Mouse (Mus musculus) colon, adult 2 months (tissue): ENCODE data around the gene 0610030E20Rik. TPM values are rescaled to one million over a fixed set of nuclear protein-coding genes. Genes with fewer than 3 reads are reported as not detected.

ENCODE experiments used
- polyA plus RNA-seq: library from polyadenylated mRNA; depleted of rRNA; stranded (reverse); fragments of >200 nt; gene quantifications from 2 replicates; pipeline ENCODE4 v1.2.3, GENCODE M21; 2012; rRNA removed

0610030E20Rik gene
- polyA plus RNA-seq: 15.1 and 16.6 TPM in 2 replicates

DNA sequence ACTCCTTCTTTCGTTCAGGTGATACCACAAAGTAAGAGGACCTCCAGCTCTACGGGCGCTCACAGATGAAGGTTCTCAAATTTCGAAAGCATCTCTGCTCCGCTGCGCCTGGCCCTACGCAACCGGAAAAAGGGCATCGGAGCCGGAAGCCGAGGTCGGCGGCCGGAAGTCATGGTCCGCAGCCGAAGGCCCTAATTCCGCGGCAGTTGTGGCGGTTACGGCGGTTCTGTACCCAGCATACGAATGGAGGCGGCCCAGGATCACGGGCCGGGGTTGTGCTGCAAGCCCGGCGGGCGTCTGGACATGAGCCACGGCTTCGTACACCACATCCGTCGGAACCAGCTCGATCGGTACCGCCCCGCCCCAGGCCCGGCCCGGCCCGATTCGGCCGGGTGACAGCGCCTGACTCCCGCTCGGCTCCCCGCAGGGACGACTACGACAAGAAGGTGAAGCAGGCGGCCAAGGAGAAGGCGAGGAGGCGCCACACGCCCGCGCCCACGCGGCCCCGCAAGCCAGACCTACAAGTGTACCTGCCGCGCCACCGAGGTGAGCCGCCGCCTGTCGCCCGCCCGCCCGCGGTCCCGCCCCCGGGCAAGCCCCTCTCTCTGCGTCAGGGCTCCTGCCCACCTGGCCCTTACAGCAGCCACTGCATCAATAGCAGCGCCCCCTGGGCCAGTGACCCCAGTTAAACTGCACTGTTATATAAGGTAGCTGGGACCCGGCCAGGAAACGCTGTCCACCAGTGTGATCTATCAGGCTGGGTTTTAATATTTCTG, at the start of gene 0610030E20Rik:
Gene 0610030E20Rik (plus strand): TSS at position 152 of the 776 bp plus-strand sequence.

GRCm38 (mm10) chr6:72345074-72345567, 2.0 kb upstream of the 0610030E20Rik start, which contains the start of gene Usp39:
TSS of gene Usp39 (minus strand) at chr6:72345184.

GRCm38 (mm10) chr6:72355066-72355911, 8.2 kb downstream of the 0610030E20Rik start, which contains the start of gene Tmem150a:
TSS of gene Tmem150a (plus strand) at chr6:72355447.

DNA sequence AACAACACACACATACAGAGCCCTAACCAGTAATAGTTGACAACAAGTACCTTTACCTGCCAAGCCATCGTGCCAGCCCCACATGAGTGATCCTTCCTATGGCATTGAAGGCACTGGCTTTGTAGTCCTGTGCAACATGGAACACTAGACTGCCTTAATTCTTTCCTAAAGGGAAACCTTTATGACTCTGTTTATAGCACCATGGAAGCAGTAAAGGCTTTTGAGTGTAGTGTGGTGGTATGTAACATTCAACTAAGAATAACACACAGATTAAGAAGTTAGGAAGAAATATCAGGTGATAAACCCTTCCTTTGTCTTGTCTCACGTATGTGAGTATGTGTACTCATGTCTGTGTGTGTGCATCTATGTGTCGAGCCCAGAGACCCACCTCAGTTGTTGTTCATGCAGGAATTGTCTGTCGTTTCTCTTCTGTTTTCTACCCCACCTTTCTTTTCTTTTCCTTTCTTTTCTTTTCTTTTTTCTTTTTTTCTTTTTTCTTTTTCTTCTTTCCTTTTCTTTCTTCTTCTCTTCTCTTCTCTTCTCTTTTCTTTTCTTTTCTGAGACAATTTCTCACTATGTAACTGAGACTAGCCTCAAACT, 19.8 kb downstream of the 0610030E20Rik start, which contains the start of gene Rnf181:
Gene Rnf181 (minus strand): TSS at position 113 of the 600 bp plus-strand sequence.

GRCm38 (mm10) chr6:72380131-72380770, 33.1 kb downstream of the 0610030E20Rik start, which contains the start of gene Vamp5:
TSS of gene Vamp5 (minus strand) at chr6:72380468.

DNA sequence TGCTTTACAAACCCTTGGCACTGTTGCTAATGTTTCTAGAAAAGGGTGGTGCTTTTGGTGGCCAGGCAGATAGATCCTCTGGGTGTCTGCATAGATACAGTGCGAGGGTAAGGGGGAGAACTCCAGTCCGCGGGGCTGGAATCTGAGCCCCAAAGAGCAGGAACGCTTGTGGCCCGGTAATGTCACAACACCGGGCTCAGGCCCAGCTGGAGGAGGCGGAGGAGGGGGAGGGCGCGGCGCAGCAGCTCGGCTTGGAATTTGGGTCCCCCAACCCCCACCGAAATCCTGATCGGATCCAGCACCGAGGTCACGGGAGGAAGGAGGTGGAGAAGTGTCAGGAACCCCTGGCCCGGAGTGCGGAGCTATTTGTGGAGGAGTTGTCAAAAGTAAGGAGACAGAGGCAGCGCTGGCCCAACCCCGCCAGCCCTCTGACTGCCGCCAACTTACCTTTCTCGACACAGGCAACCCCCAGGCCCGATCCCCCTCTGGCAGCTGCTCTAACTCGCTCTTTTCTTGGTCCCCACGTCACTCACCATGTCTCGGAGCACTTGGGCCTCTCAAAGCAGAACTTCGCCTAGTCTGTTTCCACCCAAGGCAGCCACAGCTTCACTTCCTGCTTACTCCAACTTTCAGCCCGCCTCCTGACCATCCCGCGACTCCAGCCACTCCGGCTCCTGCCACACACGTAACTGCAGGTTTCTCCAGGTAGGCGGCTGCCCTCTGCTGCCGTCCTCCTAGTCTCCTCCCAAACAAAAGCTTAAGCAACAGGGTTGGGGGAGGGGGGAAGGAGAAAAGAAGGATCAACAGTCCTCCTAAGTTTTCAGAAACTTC, 43.0 kb downstream of the 0610030E20Rik start, which contains the start of gene Vamp8:
Gene Vamp8 (minus strand): TSS at position 763 of the 831 bp plus-strand sequence.

Other genes with a start within 250 kb of the 0610030E20Rik start
- 2.9 and 3.8 TPM in 2 replicates for gene St3gal5, start 249.7 kb upstream of the 0610030E20Rik start, polyA plus RNA-seq
- 10.7 and 12.6 TPM in 2 replicates for gene Atoh8, start 111.7 kb upstream of the 0610030E20Rik start, polyA plus RNA-seq
- 0.29 and 0.33 TPM in 2 replicates for gene Sftpb, start 42.7 kb upstream of the 0610030E20Rik start, polyA plus RNA-seq
- gene Usp39, start 2.1 kb upstream of the 0610030E20Rik start, polyA plus RNA-seq: 8.6 and 11.0 TPM in 2 replicates
- 15.4 TPM in 2 replicates for gene Tmem150a, start 8.1 kb downstream of the 0610030E20Rik start, polyA plus RNA-seq
- 63.2 and 74.9 TPM in 2 replicates for gene Rnf181, start 19.6 kb downstream of the 0610030E20Rik start, polyA plus RNA-seq
- gene Vamp5, start 33.2 kb downstream of the 0610030E20Rik start, polyA plus RNA-seq: 6.6 and 9.3 TPM in 2 replicates
- 144 and 190 TPM in 2 replicates for gene Vamp8, start 43.4 kb downstream of the 0610030E20Rik start, polyA plus RNA-seq
- 19.9 and 25.5 TPM in 2 replicates for gene Ggcx, start 67.0 kb downstream of the 0610030E20Rik start, polyA plus RNA-seq
- 129 and 136 TPM in 2 replicates for gene Mat2a, start 92.2 kb downstream of the 0610030E20Rik start, polyA plus RNA-seq
- gene Sh2d6, start 174.4 kb downstream of the 0610030E20Rik start, polyA plus RNA-seq: 10.2 and 14.7 TPM in 2 replicates
- gene Capg, start 197.1 kb downstream of the 0610030E20Rik start, polyA plus RNA-seq: 60.4 and 63.9 TPM in 2 replicates